Mouse (Mus musculus) lung, adult 18-20 months (tissue): ENCODE results near the gene Psd.
A peak's percentile ranks its signal among the peaks of the same experiment; 100 is the strongest.

ENCODE experiments used
- DNase-seq, 2 experiments: peaks; one replicate each; pipeline ENCODE4 v3.0.0; 2022; ENCODE audit warnings: mixed read lengths in 2 of 2

The Psd gene

DNA sequence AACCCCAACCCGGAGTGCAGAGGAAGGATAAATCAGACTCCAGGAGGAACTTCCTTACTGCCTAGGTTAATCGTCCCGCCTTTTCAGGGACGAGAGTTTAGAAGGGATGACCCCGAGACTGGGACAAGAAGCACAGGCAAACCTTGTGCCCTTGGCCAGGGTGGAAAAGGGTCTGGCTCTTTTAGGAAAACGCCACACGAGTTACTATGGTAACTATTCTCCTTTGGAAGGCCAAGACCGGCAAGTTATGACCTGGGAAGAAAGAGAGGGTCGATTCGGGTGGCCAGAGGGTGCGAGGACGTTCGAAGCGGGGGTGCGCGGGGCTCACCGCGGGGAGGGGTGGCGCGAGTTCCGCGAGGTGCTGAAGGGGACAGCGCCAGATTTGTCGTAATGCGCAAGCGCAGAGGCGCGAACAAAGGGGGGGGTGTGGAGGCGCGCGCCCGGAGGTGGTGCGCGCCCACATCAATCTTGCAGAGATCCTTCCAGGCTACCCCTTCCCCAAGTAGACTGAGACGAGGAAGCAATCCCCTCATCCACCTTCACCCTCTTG is at the start of gene Psd:
Gene Psd (minus strand): TSS at position 401 of the 550 bp plus-strand sequence.
- DNase-seq, result peak; percentile 36 to 40

DNA sequence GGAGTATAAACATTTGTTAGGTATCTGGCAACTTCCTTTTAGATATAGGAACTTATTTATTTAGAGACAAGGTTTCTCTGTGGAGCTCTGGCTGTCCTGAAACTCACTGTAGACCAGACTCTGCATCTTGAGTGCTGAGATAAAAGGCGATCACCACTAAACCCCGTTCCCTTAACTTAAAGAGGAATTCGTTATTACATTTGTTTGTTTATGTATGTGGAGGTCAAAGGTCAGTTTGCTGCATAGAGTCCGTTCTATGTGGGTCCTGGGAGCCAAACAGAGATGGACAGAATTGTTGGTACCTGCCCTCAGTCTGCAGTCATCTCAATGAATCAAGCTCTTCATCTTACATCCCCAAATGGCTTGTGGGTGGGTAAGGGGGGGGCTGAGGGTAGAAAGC is 48.9 kb upstream of the Psd start:
- no peak for DNase-seq

DNA sequence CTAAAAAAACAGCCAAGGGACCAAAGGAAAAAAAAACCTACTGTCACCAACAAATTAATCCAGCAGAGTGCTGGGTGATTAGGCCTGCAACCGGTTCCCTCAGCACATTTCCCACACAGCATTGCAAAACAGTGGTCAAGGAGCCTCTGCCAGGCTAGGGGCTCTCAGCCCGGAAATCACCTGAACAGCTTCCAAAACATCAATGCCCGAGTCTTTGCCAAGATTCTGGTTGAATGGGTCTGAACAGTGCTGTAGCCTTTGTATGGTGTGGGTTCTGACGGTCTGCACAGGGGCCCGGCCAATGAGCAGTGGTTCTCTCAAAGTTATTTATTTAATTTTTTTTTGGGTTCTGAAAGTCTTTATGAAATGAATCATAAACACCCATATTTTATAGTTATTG is 48.5 kb upstream of the Psd start:
- DNase-seq, result peak; percentile 44 to 55

DNA sequence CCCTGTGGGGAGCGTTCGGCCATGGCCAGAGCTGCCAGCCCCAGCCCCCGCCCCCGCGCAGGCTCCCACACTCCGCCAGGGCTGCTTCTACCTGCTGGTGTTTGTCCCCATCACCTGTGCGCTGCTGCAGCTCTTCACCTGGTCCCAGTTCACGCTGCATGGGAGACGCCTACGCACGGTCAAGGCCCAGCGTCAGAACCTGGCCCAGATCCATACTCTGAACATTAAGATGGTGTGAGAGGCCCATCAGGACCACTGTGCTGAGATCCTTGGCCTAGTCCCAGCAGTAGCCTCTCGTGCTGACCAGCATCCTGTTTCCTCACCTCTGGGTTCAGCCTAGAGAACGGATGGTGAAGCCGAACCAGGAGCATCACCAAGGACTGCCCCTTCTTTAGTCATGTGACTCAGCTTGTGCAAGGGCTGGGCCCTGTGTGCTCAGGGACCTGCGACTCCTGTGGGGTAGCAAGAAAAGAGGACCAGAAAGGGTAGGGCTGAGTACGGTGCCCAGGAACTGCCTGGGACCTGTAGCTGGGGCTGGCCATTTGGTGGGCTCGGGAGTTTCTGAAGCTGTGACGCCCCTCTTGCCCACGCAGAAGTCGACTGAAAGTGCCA is 47.6 kb upstream of the Psd start:
- peak in 1 of 2 experiments; percentile 23 for DNase-seq

DNA sequence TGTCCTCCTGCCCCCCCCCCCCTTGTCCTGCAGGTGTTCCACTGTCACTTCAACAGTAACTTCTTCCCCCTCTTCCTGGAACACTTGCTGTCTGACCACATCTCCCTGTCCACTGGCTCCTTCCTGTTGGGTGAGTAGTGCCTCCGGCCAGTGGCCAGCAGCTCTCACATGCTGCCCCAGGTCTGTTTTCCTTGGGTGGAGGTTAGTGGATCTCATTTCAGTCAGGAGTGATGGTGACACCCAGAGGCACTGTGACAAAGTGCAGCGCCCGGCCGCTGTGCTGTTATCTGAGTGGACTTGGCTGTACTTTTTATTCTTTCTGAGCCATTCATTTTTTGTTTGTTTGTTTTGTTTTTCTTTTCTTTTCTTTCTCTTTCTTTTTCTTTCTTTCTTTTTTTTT is 42.2 kb upstream of the Psd start:
- DNase-seq, result peak; percentile 74 to 81

DNA sequence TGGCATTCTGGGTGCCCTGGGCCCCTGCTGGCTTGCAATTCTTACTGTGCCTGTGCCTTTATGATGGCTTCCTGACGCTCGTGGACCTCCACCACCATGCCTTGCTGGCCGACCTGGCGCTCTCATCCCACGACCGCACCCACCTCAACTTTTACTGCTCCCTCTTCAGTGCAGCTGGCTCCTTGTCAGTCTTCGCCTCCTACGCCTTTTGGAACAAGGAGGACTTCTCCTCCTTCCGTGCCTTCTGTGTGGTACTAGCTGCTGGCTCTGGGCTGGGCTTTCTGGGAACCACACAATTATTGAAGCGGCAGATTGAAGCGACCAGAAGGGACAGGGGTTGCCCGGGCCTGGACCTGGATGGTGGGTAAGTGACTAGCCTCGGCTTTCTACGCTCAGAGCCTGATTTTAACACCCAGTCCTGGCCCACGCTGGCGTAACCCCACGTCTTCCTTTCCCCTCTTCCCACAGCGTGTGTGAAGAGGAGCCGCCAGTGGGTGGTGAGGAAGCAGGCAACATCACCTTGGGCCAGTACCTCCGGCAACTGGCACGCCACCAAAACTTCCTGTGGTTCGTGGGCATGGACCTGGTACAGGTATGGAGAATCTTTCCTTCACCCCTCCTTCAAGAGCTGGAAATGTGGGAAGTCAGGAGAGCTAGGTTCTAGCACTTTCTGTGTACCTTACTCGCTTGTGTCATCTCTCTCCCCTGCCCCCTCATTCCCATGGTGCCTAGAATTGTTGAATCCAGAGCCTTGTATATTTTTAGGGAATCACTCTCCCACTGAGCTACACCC is 41.0 kb upstream of the Psd start:
- DNase-seq, result no peak

DNA sequence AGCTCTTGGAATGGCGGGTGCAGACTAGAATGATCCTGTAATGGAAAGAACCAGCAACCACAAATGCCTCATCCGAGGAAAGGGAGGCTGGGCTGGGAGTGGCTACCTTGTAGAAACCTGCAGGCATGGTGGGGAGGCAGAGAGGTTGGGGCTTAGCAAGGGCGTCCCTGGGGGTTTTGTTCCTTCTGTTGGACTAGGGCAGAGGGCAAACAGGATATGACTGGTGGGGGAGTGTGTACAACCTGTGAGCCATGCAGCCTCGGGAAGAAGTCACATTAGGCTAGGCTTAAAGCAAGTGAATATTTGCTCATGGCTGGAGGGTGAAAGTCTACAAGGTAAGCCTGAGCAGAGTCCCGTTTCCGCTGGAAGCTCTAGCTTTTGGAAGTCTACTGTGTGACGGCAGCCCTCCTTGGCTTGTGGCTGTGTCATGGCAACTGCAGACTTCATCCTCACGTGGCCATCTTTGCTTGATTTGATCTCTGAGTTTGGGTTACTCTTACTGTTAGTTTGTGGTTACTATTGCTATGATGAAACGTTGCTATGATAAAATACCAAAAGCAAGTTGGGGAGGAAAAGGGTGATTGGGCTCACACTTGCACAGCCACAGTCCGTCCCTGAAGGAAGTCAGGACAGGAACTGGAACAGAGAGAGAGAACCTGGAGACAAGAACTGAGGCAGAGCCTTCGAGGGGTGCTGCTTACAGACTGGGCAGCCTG is 36.5 kb upstream of the Psd start:
- DNase-seq, result no peak

DNA sequence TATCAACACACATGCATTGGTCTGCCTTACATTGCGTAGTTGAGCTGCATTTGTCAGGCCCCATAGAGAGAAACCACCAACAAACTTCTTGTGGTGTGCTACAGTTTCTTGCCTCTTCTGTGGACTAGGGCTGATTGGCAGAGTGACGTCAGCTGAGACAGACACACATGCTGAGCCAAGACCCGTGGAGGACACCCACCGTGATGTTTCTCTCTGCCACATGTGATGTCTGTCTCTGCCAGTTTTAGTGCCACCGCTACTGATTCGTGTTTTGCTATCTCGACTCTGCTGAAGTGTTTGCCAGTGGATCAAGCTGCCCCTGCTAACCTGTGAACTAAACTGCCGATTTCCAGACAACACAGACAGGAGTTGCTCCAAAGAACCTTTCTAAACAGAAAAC is 35.1 kb upstream of the Psd start:
- DNase-seq, result no peak

DNA sequence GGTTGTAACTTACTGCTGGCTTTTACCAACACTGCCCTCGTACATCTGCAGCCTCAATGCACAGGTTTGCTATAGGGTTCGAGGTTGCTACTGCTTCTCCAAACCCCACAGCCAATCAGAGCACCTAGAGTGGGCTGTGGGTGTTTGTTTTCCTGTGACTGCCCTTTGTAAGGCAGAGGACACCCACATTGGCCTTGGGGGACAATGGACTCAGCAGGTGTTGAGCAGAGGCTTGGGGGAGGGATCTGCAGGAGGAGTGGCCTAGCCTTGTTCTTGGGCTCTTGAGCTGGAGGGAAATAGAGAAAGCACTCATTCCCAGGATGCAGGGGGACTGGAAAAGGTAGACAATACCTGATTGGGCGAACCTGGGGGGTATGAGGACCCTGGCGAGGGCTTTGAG is 31.4 kb upstream of the Psd start:
- DNase-seq, result peak; percentile 25 to 41

DNA sequence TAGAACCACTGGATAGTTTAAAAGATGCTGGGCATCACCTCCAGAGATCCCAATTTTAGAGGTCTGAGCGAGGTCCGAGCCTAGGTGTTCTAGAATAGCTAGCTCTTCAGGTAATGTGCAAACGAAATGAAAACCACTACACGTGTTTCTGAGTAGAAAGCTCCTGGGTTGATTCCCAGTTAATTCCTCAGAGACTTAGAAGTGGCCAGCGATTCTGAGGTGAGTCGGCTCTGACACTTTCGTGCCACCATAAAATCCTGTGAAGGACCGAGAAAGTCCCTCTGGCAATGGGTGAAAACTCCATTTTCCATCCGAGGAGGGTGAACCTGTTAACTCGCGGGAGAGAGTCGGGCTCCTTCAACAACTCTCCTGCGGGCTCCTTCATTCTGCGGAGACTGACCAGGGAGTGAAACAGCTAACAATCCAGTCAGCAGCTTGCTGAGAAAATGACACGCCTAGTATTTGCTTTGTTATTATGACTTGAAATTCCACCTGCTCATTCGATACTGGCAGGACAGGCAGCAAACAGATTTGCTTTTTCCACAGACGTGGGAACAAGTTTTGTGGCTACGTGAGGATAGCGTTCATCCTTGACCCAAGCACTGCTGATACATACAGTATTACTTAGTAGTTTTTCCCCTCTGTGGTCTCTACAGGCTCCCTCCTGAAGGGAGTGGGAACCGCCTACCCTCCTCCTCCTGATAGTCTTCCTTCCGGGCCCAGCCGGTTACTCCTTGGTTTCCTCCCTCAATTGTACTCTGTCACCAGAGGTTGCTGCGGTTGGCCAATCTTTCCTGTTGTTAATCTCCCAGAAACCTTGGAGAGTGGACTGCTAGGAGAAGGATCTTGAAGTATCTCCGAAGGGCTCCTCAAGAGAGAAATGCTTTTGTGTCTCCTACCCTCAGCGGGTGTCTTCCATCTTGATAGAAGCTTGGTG is 30.7 kb upstream of the Psd start:
- DNase-seq, result peak; percentile 61

DNA sequence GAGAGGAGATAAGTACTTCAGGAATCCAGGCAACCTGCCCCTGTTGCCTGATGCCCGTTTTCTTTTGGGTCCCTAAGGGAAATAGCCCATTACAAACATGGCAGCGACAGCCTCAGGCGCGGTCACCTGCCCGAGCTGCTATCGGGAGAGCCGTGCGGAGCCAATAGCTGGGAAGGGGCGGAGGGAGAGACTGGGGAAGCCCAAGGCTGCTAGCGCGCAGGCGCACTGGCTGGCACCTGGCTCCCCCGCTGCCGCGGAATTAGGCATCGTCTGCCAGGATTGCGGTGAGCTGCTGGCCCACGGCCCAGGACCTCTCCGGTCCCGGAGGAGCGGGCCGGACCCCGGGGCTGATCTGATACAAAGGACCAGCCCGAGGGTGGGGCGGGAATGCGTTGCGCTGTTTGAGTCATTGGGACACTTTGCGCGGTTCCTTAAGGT is 29.8 kb upstream of the Psd start:
- DNase-seq, result peak; percentile 93 to 95

DNA sequence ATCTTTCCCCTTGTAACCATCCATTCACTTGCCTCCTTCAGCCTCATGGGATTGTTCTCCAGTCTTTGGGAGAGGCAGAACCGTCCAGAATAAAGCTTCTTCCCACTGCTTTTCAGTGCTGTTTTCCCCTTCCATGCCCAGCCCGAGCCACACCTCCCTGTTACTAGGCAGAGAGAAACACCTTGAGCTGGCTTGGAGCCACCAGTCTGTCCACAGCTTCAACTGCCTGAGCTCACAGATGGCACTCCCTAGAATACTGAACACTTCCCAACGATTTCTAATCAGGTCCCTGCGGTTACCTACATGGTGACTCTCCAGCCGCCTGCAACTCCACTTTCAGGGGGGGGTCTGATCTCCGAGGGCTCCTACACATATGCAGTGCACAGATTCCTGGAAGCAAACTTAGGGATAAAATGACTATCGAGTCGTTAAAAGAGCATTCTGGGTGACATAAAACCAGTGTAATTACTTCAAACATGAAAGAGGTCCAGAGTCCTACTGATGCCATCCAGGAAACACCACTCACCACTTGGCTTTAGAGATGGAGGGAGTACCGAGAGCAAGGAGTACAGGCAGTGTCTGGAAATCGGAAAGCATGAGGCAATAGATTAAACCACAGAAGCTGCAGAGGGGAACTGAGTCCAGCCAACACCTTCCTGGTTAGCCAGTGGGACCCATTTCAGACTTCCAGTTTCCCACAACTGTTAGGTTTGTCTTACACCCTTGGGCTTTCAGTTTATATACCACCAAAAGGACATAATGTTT is 23.4 kb upstream of the Psd start, which contains the start of gene 2310034G01Rik:
Gene 2310034G01Rik (minus strand): TSS at position 135 of the 765 bp plus-strand sequence.
- DNase-seq, result peak; percentile 57 to 78

DNA sequence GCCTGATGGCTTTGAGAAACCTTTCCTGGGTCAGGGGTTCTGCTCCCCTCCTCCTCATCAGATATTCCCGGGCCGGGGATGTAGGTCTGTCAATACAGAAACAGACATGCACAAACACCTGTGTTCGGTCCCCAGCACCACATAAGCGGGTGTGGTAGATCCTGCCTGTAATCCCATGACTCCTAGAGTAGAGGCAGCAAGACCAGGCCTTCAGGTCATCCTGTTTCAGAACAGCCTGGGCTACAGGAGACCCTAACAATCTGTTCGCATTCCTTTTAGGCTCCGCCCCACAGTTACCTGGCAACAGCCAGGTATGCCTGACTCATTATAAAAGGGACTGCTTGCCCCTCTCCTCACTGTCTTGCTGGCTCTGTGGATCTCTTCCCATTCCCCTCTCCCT is 22.6 kb upstream of the Psd start:
- DNase-seq, result peak in 1 of 2 experiments; percentile 37

DNA sequence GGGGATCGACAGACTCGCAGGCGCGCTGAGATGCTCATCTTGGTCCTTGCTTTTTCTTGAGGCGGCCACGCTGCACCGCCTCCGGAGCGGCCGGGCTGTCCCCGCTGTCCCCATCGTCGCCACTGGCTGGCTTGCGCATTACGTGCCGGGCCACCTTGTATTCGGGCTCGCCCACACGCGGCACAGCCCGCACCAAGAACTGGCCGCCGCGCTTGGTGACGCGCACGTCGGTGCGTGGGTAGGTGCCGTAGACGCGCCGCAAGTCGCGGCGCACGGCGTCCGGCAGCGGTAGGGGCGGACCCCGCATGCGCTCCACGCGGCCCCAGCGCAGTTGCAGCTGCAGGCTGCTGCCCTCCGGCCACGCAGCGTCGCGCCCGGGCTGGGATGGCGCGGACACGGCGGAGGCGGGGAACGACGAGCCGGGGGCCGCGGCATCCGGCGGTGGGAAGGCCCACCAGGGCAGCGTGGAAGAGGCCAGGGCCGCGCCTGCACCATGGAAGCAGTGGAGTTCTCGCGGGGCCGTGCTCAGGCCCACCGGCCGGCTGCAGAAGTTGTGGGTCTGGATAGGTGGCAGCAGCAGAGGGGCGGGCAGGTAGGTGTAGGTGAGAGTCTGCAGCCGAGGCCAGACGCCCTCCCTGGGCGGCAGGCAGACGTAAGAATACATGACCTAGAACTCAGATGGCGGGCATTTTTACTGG is 22.0 kb upstream of the Psd start:
- DNase-seq, result peak; percentile 66 to 74

DNA sequence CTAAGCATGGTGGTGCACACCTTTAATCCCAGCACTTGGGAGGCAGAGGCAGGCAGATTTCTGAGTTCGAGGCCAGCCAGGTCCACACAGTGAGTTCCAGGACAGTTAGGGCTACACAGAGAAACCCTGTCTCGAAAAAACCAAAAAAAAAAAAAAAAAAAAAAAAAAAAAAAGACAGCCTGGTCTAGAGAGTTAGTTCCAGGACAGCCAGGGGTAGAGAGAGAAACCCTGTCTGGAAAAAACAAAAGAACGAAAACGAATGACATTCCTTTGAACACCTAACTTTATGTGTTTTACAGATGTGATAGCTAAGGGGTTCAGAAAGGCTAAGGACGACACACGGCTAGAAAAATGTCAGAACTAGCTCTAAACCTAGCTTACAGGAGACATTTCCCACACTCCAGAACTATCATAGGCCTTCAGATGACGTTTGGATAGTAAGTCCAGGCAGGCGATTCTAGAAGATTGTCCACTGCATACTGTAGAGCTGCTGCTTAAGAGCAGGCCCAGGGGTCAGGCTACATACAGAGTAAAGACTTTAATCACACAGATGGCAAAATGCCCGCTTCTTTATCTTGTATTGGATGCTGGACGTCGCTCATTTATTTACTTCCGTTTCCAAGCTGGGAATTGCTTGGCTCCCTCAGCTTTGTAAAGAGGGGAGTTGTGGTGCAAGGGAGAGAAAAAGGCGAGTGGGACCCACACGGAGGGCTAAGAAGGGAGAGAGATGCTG is 21.1 kb upstream of the Psd start:
- DNase-seq, result no peak

DNA sequence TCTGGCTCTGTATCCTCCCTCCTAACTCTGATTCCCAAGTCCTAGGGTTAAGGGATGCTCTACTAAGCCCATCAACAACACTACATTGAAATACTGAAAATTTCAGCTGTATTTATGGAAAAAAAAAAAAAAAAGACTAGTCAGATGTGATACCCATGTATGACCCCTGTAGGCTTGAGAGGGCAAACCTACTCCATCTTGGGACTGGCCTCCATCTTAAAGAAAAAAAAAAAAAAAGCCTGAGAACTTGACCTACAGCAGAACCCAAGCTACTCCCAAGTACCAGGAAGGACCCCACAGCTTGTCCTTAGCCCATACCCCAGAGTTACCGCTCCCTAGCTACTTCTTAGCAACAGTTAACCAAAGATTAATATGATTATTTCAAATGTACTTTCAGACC is 20.2 kb upstream of the Psd start:
- DNase-seq, result no peak

DNA sequence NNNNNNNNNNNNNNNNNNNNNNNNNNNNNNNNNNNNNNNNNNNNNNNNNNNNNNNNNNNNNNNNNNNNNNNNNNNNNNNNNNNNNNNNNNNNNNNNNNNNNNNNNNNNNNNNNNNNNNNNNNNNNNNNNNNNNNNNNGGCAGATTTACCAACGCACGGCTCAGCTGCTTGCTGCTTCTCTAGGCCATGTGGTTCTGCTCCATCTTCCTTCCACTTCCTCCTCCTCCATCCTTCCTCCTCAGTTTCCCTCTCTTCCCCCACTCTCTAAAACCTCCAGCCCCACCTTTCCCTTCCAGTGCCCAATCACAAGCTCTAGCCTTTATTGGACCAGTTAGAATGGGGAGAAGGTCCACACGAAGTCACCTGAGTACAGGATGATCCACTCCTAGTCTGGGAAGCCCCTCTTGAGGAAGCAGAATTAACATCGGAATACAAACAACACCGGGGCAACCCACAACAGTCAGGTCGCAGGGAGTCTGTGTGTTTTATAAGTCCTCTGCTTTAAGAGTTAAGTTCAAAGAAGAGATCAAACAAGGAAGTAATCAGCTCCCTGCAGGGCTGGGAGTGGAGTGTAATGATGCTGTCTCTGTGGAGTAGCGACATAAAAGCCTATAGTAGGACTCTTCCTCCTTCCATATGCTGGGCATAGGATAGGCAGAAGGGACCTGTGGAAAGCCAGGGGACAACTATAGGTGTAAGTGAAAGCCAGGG is 17.9 kb upstream of the Psd start:
- DNase-seq, result no peak

DNA sequence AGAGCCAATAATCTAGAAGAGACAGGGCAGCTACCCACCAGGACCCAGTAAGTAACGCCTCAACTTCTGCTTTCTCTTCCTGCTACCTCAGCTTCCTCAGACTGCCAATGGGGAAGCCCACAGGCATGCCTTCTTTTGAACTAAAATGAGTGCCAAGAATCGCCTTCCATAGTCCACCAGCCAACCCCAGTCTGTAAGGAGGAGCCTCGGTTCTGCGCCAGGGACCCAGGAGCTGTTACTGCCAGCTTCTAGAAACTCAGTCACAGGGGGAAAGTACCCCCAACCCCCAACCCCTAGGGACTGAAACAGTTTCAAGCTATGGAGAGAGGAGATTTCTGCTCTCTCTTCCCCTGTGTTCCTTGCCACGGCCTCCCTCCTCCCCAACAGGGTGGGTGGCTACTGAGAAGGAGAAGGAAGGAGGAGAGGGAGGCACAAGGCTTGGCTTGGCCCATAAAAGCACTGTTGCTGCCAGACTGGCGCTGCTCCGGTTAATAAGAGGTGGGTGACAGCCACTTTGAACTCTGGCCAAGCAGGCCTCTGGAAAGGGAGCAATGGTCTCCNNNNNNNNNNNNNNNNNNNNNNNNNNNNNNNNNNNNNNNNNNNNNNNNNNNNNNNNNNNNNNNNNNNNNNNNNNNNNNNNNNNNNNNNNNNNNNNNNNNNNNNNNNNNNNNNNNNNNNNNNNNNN is 12.5 kb upstream of the Psd start:
- peak; percentile 81 to 83 for DNase-seq

DNA sequence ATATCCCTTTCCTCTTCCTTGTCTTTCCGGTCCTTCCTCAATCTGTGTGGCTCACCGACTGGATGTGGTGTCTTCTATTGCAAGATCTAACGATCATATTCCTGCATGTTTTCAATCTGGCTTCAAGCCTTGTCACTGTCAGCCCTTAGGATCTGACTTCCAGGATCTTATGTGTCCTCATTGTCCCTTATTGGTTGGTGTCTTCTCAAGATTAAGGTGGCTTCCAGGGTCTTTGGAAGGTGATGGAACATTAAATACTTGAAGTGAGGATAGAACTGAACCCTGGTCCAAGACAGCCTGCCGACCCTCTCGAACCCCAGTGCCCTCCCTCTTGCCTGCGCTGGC is 12.0 kb upstream of the Psd start:
- DNase-seq, result no peak
